Mouse (Mus musculus) kidney, postnatal 0 days (tissue): Measurements from ENCODE around the gene Glp1r. TPM values are rescaled to one million over a fixed set of nuclear protein-coding genes. Genes with fewer than 3 reads are reported as not detected.
A peak's percentile ranks its signal among the peaks of the same experiment; 100 is the strongest.

ENCODE experiments used
- ATAC-seq: fragments of 200-750 bp; cut with Nextera tagmentation; replicated peaks from 2 replicates; pipeline ENCODE4 v1.8.0; 2017; ENCODE audit warnings: low read depth, moderate number of reproducible peaks, moderate TSS enrichment, moderate library complexity; ENCODE audit not compliant: low FRiP score
- DNase-seq: peaks from one replicate; pipeline ENCODE4 v3.0.0-alpha.2; 2016; ENCODE audit warnings: low spot score
- H3K27ac ChIP-seq: fragments of 300-500 bp; sonication (generic); 2 replicates; pipeline ENCODE4 v1.5.1; 2014; ENCODE audit warnings: mild to moderate bottlenecking
- H3K27me3 ChIP-seq: fragments of 300-500 bp; sonication (generic); 2 replicates; pipeline ENCODE4 v1.6.1; 2014; ENCODE audit warnings: low read length, mixed read lengths; ENCODE audit not compliant: insufficient read depth
- H3K36me3 ChIP-seq: fragments of 300-500 bp; sonication (generic); 2 replicates; pipeline ENCODE4 v1.6.1; 2014; ENCODE audit warnings: low read length, mixed read lengths; ENCODE audit not compliant: insufficient read depth
- H3K4me1 ChIP-seq: fragments of 300-500 bp; sonication (generic); replicated peaks from 2 replicates; pipeline ENCODE4 v1.6.1; 2014; ENCODE audit warnings: antibody characterized with exemption, low read length, mixed read lengths; ENCODE audit not compliant: insufficient read depth
- H3K4me2 ChIP-seq: fragments of 300-500 bp; sonication (generic); 2 replicates; pipeline ENCODE4 v1.6.1; 2014; ENCODE audit warnings: mild to moderate bottlenecking, low read length, moderate library complexity, mixed read lengths
- H3K4me3 ChIP-seq: fragments of 300-500 bp; sonication (generic); replicated peaks from 2 replicates; pipeline ENCODE4 v1.5.1; 2014; ENCODE audit warnings: low read depth, low read length
- H3K9ac ChIP-seq: fragments of 300-500 bp; sonication (generic); 2 replicates; pipeline ENCODE4 v1.6.1; 2014; ENCODE audit warnings: low read depth, low read length
- H3K9me3 ChIP-seq: fragments of 300-500 bp; sonication (generic); replicated peaks from 2 replicates; pipeline ENCODE4 v1.6.1; 2016; ENCODE audit warnings: low read length, inconsistent platforms, mixed read lengths
- CTCF ChIP-seq: IDR thresholded peaks from 2 replicates; pipeline ENCODE4 v1.5.1; 2016; ENCODE audit warnings: antibody characterized with exemption, low read depth, mild to moderate bottlenecking, moderate library complexity
- WGBS: fragments of 180-500 bp; shearing (Covaris S2); extraction: QIAGEN DNeasy Blood & Tissue Kit; methylation state at CpG from one replicate; pipeline ENCODE4 v1.1.7; 2014; 5-methylcytosine and 5-hydroxymethylcytosine counted together
- polyA plus RNA-seq: library from polyadenylated mRNA; unstranded; fragments of >200 nt; fragmentation: Nextera tagmentation; extraction: Ambion mirVana; gene quantifications from 2 replicates; pipeline ENCODE4 v1.2.1, GENCODE M21; 2015

Glp1r gene
- polyA plus RNA-seq, 1 experiment from 2014 or later, result 0.46 TPM

DNA sequence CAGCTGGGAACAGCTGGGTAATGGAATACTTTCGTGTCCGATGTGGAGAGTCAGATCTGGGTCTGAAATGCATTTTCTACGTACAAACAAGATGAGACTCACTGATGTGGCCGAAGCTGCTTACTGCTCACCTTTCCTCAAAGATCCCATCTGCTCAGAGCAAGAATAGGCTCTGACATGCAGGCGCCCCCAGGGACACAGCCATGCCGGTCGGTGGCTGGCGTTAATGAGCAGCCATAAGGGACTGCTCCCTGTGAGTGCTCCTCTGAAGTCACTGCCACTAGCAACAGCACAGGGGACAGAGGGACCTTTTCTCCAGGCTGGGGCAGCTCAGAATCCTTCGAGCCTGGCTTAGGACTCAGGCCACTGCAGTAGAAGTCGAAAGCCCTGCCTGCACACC lies 52.7 kb downstream of the Glp1r start, which contains the start of gene Umodl1:
Umodl1 (plus strand) TSS at position 301 of the 400 bp plus-strand sequence.
- no peaks in the 10 kb centered on the region for H3K27me3 ChIP-seq
- H3K4me3 ChIP-seq, result no peak within 1 kb of the TSS
- no peak for ATAC-seq
- TF ChIP-seq CTCF, result no peak
- H3K9me3 ChIP-seq, result no peaks in the 10 kb centered on the region
- no peak within 1 kb of the TSS for H3K9ac ChIP-seq
- H3K36me3 ChIP-seq, result no peaks in the 10 kb centered on the region
- no peaks in the 10 kb centered on the region for H3K4me1 ChIP-seq
- no peak within 1 kb of the TSS for H3K27ac ChIP-seq
- no peak for DNase-seq
- no peak within 1 kb of the TSS for H3K4me2 ChIP-seq
- WGBS, result 44% methylated on average over 10 of the region's 10 CpGs

GRCm38 (mm10) chr17:30961936-30962592 lies 60.4 kb downstream of the Glp1r start:
- H3K36me3 ChIP-seq, result no peaks in the 10 kb centered on the region
- WGBS, result 45% methylated on average over 7 of the region's 7 CpGs
- H3K4me1 ChIP-seq, result no peaks in the 10 kb centered on the region
- H3K9me3 ChIP-seq, result no peaks in the 10 kb centered on the region
- no peak overlapping the region for H3K9ac ChIP-seq
- no peak for DNase-seq
- no peak for TF ChIP-seq CTCF
- no peak overlapping the region for H3K27ac ChIP-seq
- no peak overlapping the region for H3K4me3 ChIP-seq
- H3K4me2 ChIP-seq, result no peak overlapping the region
- no peak for ATAC-seq
- no peaks in the 10 kb centered on the region for H3K27me3 ChIP-seq

GRCm38 (mm10) chr17:30962880-30963279 lies 61.3 kb downstream of the Glp1r start:
- Histone ChIP-seq H3K4me2 (no peak overlapping the region), H3K36me3 (no peaks in the 10 kb centered on the region), H3K9ac (no peak overlapping the region), H3K27me3 (no peaks in the 10 kb centered on the region), H3K27ac (no peak overlapping the region), H3K9me3 (no peaks in the 10 kb centered on the region), H3K4me3 (no peak overlapping the region), H3K4me1 (no peaks in the 10 kb centered on the region)
- no peak for TF ChIP-seq CTCF
- no peak for ATAC-seq
- 28% methylated on average over 2 of the region's 2 CpGs for WGBS
- no peak for DNase-seq

GRCm38 (mm10) chr17:30969983-30970382 lies 68.4 kb downstream of the Glp1r start:
- Histone ChIP-seq H3K4me2 (no peak overlapping the region), H3K27me3 (no peaks in the 10 kb centered on the region), H3K4me1 (peaks cover 4% of the 10 kb centered on the region; the same call in 1 of the 2 replicates), H3K9ac (no peak overlapping the region), H3K9me3 (no peaks in the 10 kb centered on the region), H3K4me3 (no peak overlapping the region), H3K27ac (no peak overlapping the region), H3K36me3 (no peaks in the 10 kb centered on the region)
- TF ChIP-seq CTCF, result no peak
- ATAC-seq, result no peak
- WGBS, result 68% methylated on average over 4 of the region's 4 CpGs
- no peak for DNase-seq

- ATAC-seq (no peak), DNase-seq (no peak)
- no peak for TF ChIP-seq CTCF
- Histone ChIP-seq H3K27ac (no peak overlapping the region), H3K4me1 (peaks cover 4% of the 10 kb centered on the region; the same call in 1 of the 2 replicates), H3K36me3 (no peaks in the 10 kb centered on the region), H3K4me2 (no peak overlapping the region), H3K4me3 (no peak overlapping the region), H3K27me3 (no peaks in the 10 kb centered on the region), H3K9ac (no peak overlapping the region), H3K9me3 (no peaks in the 10 kb centered on the region)
- 79% methylated on average over 7 of the region's 7 CpGs for WGBS
Measured at GRCm38 (mm10) chr17:30971877-30972276, 70.3 kb downstream of the Glp1r start.

DNA sequence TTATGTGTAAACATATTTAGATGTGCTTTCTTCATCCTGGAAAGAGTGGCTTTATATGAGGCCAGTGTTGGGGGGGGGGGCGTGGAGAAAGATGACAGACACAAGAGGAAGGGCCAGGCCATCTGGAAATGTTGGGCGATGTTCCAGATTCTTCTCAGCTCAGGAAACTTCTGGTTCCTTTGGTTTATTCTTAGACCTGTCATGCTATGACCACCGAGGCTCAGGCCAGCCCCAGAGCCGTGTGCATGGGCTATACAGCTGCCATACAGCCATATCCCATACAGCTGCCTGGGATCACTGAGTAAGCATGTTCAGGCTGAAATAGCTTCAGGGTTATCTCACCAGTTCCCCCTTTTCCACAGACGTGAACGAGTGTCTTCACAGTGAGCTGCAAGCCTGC lies 71.7 kb downstream of the Glp1r start:
- 53% methylated on average over 6 of the region's 6 CpGs for WGBS
- no peak for TF ChIP-seq CTCF
- Histone ChIP-seq H3K27ac (0 out of 2 replicates have a peak overlapping the region, but pooled peaks have one; percentile 9), H3K4me3 (no peak overlapping the region), H3K9me3 (no peaks in the 10 kb centered on the region), H3K9ac (no peak overlapping the region), H3K4me1 (peaks cover 4% of the 10 kb centered on the region; the same call in 1 of the 2 replicates), H3K27me3 (no peaks in the 10 kb centered on the region), H3K36me3 (no peaks in the 10 kb centered on the region), H3K4me2 (no peak overlapping the region)
- DNase-seq (peak; percentile 60), ATAC-seq (no peak)
